Mouse (Mus musculus) testis, adult 2 months (tissue): ENCODE measurements around the gene Ptgdr. TPM values are rescaled to one million over a fixed set of nuclear protein-coding genes. Genes with fewer than 3 reads are reported as not detected.
"Not testable (repeated sequence)": the region's sequence is repeated elsewhere in the genome, so short reads cannot be mapped to it uniquely, and the experiment has no call there.

ENCODE experiments used
- H3K27ac ChIP-seq: fragments of 200-500 bp; 2 replicates; pipeline ENCODE4 v1.5.1; 2012; ENCODE audit warnings: low read depth, low read length; ENCODE audit not compliant: control insufficient read depth, insufficient read depth
- H3K27me3 ChIP-seq: fragments of 200-500 bp; 2 replicates; pipeline ENCODE4 v1.6.1; 2012; ENCODE audit warnings: mild to moderate bottlenecking, low read length, moderate library complexity; ENCODE audit not compliant: control insufficient read depth, insufficient read depth
- H3K36me3 ChIP-seq: fragments of 200-500 bp; 2 replicates; pipeline ENCODE4 v1.6.1; 2012; ENCODE audit warnings: mild to moderate bottlenecking, low read length; ENCODE audit not compliant: control insufficient read depth, insufficient read depth
- H3K4me1 ChIP-seq: fragments of 200-500 bp; 2 replicates; pipeline ENCODE4 v1.6.1; 2012; ENCODE audit warnings: low read length; ENCODE audit not compliant: control insufficient read depth, insufficient read depth
- H3K4me3 ChIP-seq: fragments of 200-500 bp; 2 replicates; pipeline ENCODE4 v1.5.1; 2012; ENCODE audit warnings: low read depth, mild to moderate bottlenecking, low read length, moderate library complexity, mixed read lengths; ENCODE audit not compliant: control insufficient read depth
- CTCF ChIP-seq: fragments of 200-500 bp; IDR thresholded peaks from 2 replicates; pipeline ENCODE4 v1.5.1; 2012; ENCODE audit warnings: low read depth, mild to moderate bottlenecking, inconsistent platforms, low read length, moderate library complexity; ENCODE audit not compliant: control insufficient read depth, insufficient read depth, insufficient replicate concordance
- POLR2A ChIP-seq: fragments of 200-500 bp; IDR thresholded peaks from 2 replicates; pipeline ENCODE4 v1.6.1; 2012; ENCODE audit warnings: low read depth, mild to moderate bottlenecking, inconsistent platforms, low read length, moderate library complexity; ENCODE audit not compliant: control insufficient read depth
- polyA plus RNA-seq: library from polyadenylated mRNA; depleted of rRNA; stranded (reverse); fragments of >200 nt; gene quantifications from 2 replicates; pipeline ENCODE4 v1.2.3, GENCODE M21; 2012

Ptgdr gene
- polyA plus RNA-seq, 1 experiment: 0.30 TPM

DNA sequence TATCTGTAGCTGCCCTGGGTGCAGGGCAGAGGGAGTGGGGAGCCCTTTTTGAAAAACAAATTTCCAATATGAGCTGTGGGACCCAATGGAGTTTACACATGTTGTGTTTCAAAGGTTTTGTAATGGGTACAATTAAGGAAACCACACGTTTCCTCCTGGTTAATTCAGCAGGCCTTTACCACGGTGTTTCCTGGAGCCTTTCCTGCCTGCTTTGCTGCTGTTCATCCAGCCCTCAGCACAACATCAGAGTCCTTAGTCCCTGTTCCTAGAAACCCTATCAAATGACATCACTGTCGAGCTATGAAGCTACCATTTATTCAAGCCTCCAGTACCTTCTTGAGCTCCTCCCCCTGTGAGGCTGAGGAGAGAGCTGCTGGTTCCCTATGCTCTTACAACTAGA lies 2.0 kb upstream of the Ptgdr start:
- no peaks in the 10 kb centered on the region for H3K36me3 ChIP-seq
- H3K27me3 ChIP-seq: no peaks in the 10 kb centered on the region
- no peak overlapping the region for H3K4me3 ChIP-seq
- no peaks in the 10 kb centered on the region for H3K4me1 ChIP-seq
- TF ChIP-seq POLR2A (no peak), CTCF (no peak)
- H3K27ac ChIP-seq: no peak overlapping the region

DNA sequence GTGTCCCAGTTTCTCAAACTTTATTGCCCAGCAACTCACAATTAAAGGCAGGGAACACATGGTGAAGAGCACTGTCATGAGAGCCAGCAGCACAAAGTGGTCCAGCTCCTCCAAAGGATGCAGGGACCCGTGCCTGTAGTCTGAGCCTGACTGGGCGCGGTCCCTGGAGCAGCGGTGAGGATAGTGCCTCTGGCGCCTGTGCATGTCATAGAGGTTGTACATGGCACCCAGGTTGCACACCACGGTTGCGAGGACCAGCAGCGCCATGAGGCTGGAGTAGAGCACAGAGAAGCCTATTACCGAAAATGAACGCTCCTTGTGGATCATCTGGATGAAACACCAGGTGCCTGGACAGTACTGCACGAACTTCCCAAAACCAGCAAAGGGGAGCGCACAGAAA lies 803 bp downstream of the Ptgdr start:
- Histone ChIP-seq H3K36me3 (no peaks in the 10 kb centered on the region), H3K4me3 (peak overlapping the region; percentile 72), H3K27me3 (no peaks in the 10 kb centered on the region), H3K4me1 (no peaks in the 10 kb centered on the region), H3K27ac (no peak overlapping the region)
- TF ChIP-seq CTCF: no peak
- peak; percentile 52; the same call in 1 of the 2 replicates for TF ChIP-seq POLR2A

GRCm38 (mm10) chr14:44850637-44851036 lies 8.5 kb downstream of the Ptgdr start:
- H3K4me1 ChIP-seq, H3K36me3 ChIP-seq, H3K4me3 ChIP-seq, H3K27me3 ChIP-seq, H3K27ac ChIP-seq: not testable (repeated sequence)

GRCm38 (mm10) chr14:44847740-44848139 lies 11.4 kb downstream of the Ptgdr start:
- H3K27me3 ChIP-seq: no peaks in the 10 kb centered on the region
- no peak overlapping the region for H3K4me3 ChIP-seq
- no peak for TF ChIP-seq CTCF
- no peak for TF ChIP-seq POLR2A
- H3K36me3 ChIP-seq: no peaks in the 10 kb centered on the region
- no peak overlapping the region for H3K27ac ChIP-seq
- peaks cover 4% of the 10 kb centered on the region for H3K4me1 ChIP-seq

- Histone ChIP-seq H3K27ac (no peak overlapping the region), H3K4me3 (no peak overlapping the region), H3K4me1 (peaks cover 4% of the 10 kb centered on the region), H3K27me3 (no peaks in the 10 kb centered on the region), H3K36me3 (no peaks in the 10 kb centered on the region)
- TF ChIP-seq CTCF: no peak
- no peak for TF ChIP-seq POLR2A
Observed at GRCm38 (mm10) chr14:44846558-44847263, 12.5 kb downstream of the Ptgdr start.

DNA sequence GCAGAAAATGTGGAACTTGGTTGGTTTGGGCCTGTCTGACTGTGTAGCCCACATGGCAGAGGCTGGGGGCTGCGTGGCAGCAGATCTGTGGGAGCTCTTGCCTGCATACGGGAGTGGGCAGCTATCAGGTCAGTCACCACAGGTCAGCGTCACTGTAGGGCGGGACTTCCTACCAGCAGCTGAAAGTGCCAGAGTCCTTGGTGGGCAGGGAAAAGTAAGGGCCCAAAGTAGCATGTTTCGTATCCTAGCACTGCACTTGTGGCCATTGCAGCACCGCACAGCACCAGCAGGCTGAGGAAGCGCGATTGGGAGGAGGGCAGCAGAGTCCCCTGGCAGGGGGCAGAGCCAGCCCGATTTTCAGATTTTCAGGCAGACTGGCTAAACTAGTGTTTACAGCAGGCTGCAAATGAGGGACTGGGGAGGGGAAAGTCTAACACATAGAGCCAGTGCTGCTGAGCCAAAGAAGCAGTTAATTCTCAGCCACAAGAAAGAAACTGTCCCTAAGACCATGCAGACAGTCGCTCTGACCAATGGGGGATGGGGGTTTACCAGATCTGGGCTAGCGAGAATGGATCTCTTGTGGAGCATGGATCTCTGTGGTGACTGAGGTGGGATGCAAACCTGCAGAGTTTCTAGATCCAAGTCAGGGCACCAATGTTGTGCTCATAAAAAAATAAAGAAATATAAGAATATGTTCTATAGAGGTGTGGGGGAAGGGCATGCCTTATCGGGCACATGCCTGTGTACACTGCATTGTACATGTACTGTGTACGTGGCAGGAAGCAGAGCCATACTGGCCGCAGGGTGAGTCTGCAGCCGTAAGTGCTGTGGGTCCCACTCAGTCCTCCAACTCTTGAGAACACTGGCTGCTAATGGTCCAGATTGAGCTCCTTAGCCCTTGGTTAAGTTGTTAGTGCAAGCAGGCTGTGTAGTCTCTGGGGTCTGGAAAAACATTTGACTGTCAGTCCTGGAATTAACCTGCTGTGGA lies 15.1 kb downstream of the Ptgdr start:
- Histone ChIP-seq H3K4me3 (no peak overlapping the region), H3K27me3 (no peaks in the 10 kb centered on the region), H3K4me1 (peaks cover 4% of the 10 kb centered on the region), H3K36me3 (no peaks in the 10 kb centered on the region), H3K27ac (no peak overlapping the region)
- TF ChIP-seq CTCF (no peak), POLR2A (no peak)

GRCm38 (mm10) chr14:44838685-44839084 lies 20.5 kb downstream of the Ptgdr start:
- Histone ChIP-seq H3K27me3 (no peaks in the 10 kb centered on the region), H3K4me3 (no peak overlapping the region), H3K27ac (no peak overlapping the region), H3K4me1 (peaks cover 2% of the 10 kb centered on the region), H3K36me3 (no peaks in the 10 kb centered on the region)
- TF ChIP-seq CTCF (no peak), POLR2A (no peak)
